Mouse (Mus musculus): ENCODE data around the gene Gjb1. TPM values are rescaled to one million over a fixed set of nuclear protein-coding genes. Genes with fewer than 3 reads are reported as not detected.

Gene Gjb1
- polyA plus RNA-seq, 1 experiment from 2014 or later: 0.92 TPM

DNA sequence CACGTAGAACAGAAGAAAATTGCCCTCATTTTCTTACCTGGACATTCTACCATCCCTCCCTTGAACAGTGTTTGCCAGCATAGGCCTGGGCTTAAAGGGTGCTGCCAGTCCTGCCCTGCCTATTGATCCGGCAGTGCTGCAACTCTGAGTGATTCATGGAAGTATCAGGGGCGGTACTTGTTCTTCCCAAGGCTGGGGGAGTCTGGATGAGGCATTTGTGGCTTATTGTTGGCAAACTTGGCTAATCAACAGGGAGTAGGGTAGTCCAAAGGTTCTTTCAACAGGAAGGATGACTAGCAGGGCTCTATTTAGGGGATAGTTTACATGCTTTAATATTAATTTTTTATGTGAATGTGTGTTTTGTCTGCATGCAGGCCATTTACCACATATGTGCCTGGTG lies 5.6 kb upstream of the Gjb1 start:
- no peaks in the 10 kb centered on the region for H3K4me1 ChIP-seq (replicated peaks)
- WGBS: 72% methylated on average over 3 of the region's 3 CpGs
- no peak overlapping the region for H3K9ac ChIP-seq
- no peak overlapping the region for H3K4me3 ChIP-seq
- no peak for ATAC-seq (ENCODE audit: low read depth)
- no peak overlapping the region for H3K27ac ChIP-seq (replicated peaks)
- no peaks in the 10 kb centered on the region for H3K36me3 ChIP-seq
- H3K27me3 ChIP-seq: peaks cover 15% of the 10 kb centered on the region; the same call in 1 of the 2 replicates
- no peak overlapping the region for H3K4me2 ChIP-seq
- H3K9me3 ChIP-seq: no peaks in the 10 kb centered on the region

DNA sequence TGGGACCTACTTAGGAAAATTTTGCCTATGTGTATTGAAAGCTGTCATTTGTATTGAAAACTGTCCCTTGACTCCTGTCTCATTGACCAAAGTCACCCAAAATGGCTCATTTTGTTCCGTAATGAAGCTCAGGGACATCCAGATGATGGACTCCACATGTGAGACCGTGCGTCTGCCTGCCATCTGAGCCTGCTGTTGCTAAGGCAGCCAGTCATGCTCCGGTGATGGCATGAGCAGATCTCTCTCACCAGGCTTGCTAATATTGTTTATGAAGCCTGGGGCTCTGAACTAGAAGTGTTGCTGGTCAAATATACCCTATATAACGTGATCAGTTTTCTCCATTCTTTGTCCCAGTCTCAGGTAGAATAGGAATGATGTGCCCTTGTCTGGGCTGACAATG lies 3.2 kb upstream of the Gjb1 start:
- no peaks in the 10 kb centered on the region for H3K4me1 ChIP-seq (replicated peaks)
- no peak overlapping the region for H3K9ac ChIP-seq
- H3K9me3 ChIP-seq: no peaks in the 10 kb centered on the region
- WGBS: 64% methylated on average over 5 of the region's 5 CpGs
- no peak for ATAC-seq (ENCODE audit: low read depth)
- no peaks in the 10 kb centered on the region for H3K36me3 ChIP-seq
- no peak overlapping the region for H3K27ac ChIP-seq (replicated peaks)
- H3K4me2 ChIP-seq: no peak overlapping the region
- no peak overlapping the region for H3K4me3 ChIP-seq
- peaks cover 15% of the 10 kb centered on the region; the same call in 1 of the 2 replicates for H3K27me3 ChIP-seq

DNA sequence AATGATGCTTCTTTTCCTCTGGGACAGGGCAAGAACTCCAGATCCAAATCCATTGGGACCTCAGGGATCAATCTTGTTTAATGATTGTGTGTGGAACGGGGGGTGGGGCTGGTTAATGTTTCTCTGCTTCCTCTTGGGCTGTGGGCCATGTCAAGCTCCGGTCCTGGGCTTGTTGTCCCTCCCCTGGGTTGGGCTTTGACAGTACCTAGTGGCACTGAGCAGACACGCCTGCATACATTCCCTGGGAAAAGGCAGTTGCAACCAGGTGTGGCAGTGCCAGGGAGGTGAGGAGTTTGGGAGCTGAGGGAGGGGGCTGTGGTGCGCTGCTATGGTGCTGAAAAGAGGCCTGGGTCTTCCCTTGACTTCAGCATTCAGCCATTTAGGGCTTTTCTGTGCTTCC lies 898 bp downstream of the Gjb1 start:
- no peak overlapping the region for H3K9ac ChIP-seq
- no peak overlapping the region for H3K4me3 ChIP-seq
- no peaks in the 10 kb centered on the region for H3K36me3 ChIP-seq
- H3K27ac ChIP-seq (replicated peaks): no peak overlapping the region
- no peaks in the 10 kb centered on the region for H3K4me1 ChIP-seq (replicated peaks)
- WGBS: 79% methylated on average over 4 of the region's 4 CpGs
- H3K9me3 ChIP-seq: no peaks in the 10 kb centered on the region
- ATAC-seq (ENCODE audit: low read depth): no peak
- no peak overlapping the region for H3K4me2 ChIP-seq
- peaks cover 40% of the 10 kb centered on the region for H3K27me3 ChIP-seq

DNA sequence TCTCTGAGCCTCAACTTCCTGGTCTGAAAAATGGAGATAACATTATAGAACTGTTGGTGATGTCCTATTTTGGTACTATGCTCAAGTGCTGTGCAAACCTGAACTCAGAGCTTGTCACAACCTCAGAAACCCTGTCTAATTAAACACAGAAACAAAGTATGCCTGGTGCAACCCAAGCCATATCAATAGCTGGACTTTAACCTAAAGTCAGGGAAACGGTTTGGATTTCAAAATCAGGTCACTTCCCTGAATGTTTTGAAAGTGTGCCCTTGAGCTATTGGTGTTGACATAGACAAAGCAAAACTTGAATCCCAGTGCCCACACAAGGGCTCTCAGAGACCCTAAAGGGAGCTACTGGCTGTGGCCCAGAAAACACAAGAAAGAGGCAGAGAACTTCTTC lies 3.6 kb downstream of the Gjb1 start:
- peaks cover 7% of the 10 kb centered on the region; the same call in 1 of the 2 replicates for H3K4me1 ChIP-seq (replicated peaks)
- H3K27ac ChIP-seq (replicated peaks): no peak overlapping the region
- H3K9me3 ChIP-seq: no peaks in the 10 kb centered on the region
- ATAC-seq (ENCODE audit: low read depth): no peak
- no peak overlapping the region for H3K4me3 ChIP-seq
- H3K36me3 ChIP-seq: no peaks in the 10 kb centered on the region
- H3K9ac ChIP-seq: no peak overlapping the region
- WGBS: 86% methylated on average over 1 of the region's 1 CpGs
- H3K4me2 ChIP-seq: no peak overlapping the region
- H3K27me3 ChIP-seq: peaks cover 54% of the 10 kb centered on the region

DNA sequence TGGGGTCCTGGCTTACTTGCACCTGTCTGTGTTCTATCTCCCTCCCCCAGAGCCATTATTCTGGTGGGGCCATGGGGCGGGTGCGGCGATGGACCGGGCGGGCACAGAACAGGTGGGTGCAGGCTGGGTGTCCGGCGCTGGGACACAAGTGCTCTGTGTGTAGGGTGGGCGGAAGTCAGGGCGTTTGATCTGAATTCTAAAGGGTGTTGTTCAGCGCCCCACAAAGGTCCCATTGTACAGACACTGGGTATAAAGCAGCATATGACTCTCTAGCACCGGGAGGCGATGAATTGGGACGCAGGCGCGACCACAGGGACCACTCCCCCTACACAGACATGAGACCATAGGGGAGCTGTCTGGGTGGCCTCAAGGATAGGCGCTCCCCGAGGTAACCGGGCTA lies 7.3 kb downstream of the Gjb1 start:
- no peaks in the 10 kb centered on the region for H3K36me3 ChIP-seq
- 20% methylated on average over 18 of the region's 18 CpGs for WGBS
- ATAC-seq (ENCODE audit: low read depth): no peak
- no peak overlapping the region for H3K9ac ChIP-seq
- H3K4me1 ChIP-seq (replicated peaks): peaks cover 10% of the 10 kb centered on the region; the same call in 1 of the 2 replicates
- no peak overlapping the region for H3K4me2 ChIP-seq
- H3K9me3 ChIP-seq: no peaks in the 10 kb centered on the region
- H3K27me3 ChIP-seq: peaks cover 79% of the 10 kb centered on the region
- no peak overlapping the region for H3K4me3 ChIP-seq
- H3K27ac ChIP-seq (replicated peaks): no peak overlapping the region

DNA sequence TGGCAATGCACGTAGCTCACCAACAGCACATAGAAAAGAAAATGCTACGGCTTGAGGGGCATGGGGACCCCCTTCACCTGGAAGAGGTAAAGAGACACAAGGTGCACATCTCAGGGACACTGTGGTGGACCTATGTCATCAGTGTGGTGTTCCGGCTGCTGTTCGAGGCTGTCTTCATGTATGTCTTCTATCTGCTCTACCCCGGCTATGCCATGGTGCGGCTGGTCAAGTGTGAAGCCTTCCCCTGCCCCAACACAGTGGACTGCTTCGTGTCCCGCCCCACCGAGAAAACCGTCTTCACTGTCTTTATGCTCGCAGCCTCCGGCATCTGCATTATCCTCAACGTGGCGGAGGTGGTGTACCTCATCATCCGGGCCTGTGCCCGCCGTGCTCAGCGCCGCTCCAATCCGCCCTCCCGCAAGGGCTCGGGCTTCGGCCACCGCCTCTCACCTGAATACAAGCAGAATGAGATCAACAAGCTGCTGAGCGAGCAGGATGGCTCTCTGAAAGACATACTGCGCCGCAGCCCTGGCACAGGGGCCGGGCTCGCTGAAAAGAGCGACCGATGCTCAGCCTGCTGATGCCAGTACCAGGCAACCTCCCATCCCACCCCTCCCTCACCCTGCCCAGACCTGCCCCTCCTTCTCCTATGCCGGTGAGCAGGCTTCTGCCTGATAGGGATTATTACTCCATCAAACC lies 8.4 kb downstream of the Gjb1 start:
- no peaks in the 10 kb centered on the region for H3K36me3 ChIP-seq
- WGBS: 24% methylated on average over 32 of the region's 32 CpGs
- peak; percentile 85 for ATAC-seq (ENCODE audit: low read depth)
- H3K4me2 ChIP-seq: peak overlapping the region; percentile 54
- peak overlapping the region; percentile 34 for H3K4me3 ChIP-seq
- H3K4me1 ChIP-seq (replicated peaks): peaks cover 10% of the 10 kb centered on the region; the same call in 1 of the 2 replicates
- H3K9me3 ChIP-seq: no peaks in the 10 kb centered on the region
- H3K9ac ChIP-seq: peak overlapping the region; percentile 64
- H3K27ac ChIP-seq (replicated peaks): no peak overlapping the region
- H3K27me3 ChIP-seq: peaks cover 77% of the 10 kb centered on the region

DNA sequence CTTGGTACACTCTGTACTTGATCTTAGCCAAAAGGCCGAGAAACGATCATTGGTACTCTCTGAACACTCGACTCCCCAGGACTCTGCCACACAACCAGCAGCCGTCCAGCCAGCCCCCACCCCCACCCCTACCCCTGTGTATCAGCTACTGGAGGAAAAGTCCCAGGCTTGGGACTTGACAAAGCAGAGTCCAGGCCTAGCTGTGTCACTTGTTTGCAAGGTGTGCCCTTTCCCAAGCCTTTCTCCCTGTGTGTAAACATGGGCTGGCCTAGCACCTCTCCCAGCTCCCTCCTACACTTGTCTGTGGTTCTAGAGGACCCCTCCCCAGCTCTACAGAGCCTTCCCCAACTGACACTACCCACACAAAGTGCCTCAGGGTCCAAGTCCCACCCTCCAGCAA lies 10.0 kb downstream of the Gjb1 start:
- H3K4me2 ChIP-seq: no peak overlapping the region
- H3K36me3 ChIP-seq: no peaks in the 10 kb centered on the region
- H3K27ac ChIP-seq (replicated peaks): no peak overlapping the region
- ATAC-seq (ENCODE audit: low read depth): no peak
- no peaks in the 10 kb centered on the region for H3K9me3 ChIP-seq
- H3K4me1 ChIP-seq (replicated peaks): peaks cover 10% of the 10 kb centered on the region; the same call in 1 of the 2 replicates
- WGBS: 34% methylated on average over 4 of the region's 4 CpGs
- H3K4me3 ChIP-seq: no peak overlapping the region
- no peak overlapping the region for H3K9ac ChIP-seq
- peaks cover 65% of the 10 kb centered on the region for H3K27me3 ChIP-seq

DNA sequence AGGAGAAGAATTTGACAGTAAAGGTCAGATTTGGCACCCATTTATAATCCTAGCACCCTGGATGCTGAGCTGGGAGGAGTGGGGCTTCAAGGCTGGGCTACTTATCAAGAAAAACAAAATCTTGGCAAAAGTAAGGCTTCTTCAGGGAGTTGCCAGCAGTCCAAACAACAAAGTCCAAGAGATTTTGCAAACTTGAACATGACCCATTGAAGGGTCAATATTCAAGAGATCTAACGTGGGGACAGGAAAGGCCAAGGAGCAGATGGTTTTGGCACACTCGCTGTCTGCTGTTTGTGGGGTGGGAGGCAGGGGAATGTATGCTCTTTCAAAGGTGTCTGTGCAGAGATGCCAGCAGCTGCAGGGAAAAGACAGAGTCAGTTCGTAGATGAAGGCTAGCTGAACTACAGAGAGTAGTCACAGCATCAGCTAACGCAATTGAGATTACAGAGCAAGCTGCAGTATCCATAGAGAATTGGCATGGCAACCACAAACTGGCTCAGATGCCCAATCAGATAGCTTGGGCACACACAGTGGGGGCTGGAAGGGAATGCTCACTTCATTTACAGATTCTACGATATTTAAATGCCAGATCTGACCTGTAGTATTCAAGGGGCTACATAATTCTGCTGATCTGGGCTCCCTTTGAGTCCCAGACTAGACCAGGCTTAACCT lies 12.8 kb downstream of the Gjb1 start:
- H3K4me2 ChIP-seq: no peak overlapping the region
- H3K27ac ChIP-seq (replicated peaks): no peak overlapping the region
- H3K9ac ChIP-seq: no peak overlapping the region
- no peaks in the 10 kb centered on the region for H3K9me3 ChIP-seq
- no peaks in the 10 kb centered on the region for H3K36me3 ChIP-seq
- H3K4me3 ChIP-seq: no peak overlapping the region
- 62% methylated on average over 5 of the region's 5 CpGs for WGBS
- peaks cover 37% of the 10 kb centered on the region for H3K27me3 ChIP-seq
- H3K4me1 ChIP-seq (replicated peaks): peaks cover 8% of the 10 kb centered on the region; the same call in 1 of the 2 replicates
- no peak for ATAC-seq (ENCODE audit: low read depth)

DNA sequence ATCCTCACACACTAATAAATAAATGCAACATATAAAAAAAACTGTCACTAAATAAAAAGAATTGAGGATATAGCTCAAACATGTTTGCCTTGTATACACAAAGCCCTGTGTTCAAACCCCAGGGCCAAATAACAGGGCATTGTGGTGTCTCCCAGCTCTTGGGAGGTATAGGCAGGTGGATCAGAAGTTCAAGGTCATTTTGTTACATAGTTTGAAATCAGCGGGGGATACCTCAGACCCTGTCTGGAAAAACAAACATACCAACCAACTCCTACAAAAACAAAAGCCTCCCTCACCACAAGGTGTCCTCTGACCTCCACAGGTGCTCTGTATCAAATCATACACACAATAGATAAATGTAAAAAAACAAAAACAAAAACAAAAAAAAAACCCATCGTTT lies 18.2 kb downstream of the Gjb1 start:
- H3K9ac ChIP-seq: no peak overlapping the region
- H3K9me3 ChIP-seq: no peaks in the 10 kb centered on the region
- ATAC-seq (ENCODE audit: low read depth): no peak
- no peak overlapping the region for H3K27ac ChIP-seq (replicated peaks)
- WGBS: 66% methylated on average over 2 of the region's 2 CpGs
- H3K36me3 ChIP-seq: no peaks in the 10 kb centered on the region
- H3K4me3 ChIP-seq: no peak overlapping the region
- H3K27me3 ChIP-seq: peaks cover 23% of the 10 kb centered on the region
- H3K4me2 ChIP-seq: no peak overlapping the region
- H3K4me1 ChIP-seq (replicated peaks): no peaks in the 10 kb centered on the region

DNA sequence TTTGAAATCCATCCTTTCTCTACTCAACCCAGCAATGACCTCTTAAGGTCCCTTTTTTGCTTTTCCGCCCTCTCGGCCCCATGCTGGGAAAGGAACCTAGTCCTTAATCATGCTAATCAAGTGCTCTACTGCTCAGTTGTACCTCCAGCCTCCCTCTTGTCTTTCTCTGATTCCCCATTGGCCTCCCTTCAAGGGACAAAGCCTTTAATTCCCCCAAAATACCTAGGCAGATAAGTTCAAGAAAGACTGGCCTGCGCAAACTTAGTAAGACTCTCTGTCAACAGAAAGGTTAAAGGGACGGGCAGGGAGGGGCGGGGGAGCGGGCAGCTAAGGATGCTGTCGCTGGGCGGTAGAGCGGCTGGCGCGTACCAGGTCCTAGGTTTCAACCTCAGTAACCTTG lies 20.3 kb downstream of the Gjb1 start:
- 28% methylated on average over 11 of the region's 11 CpGs for WGBS
- Histone ChIP-seq H3K4me1 (replicated peaks) (no peaks in the 10 kb centered on the region), H3K4me3 (no peak overlapping the region), H3K4me2 (no peak overlapping the region), H3K27ac (replicated peaks) (no peak overlapping the region), H3K9me3 (no peaks in the 10 kb centered on the region), H3K9ac (no peak overlapping the region), H3K27me3 (peaks cover 23% of the 10 kb centered on the region), H3K36me3 (no peaks in the 10 kb centered on the region)
- ATAC-seq (ENCODE audit: low read depth): no peak

DNA sequence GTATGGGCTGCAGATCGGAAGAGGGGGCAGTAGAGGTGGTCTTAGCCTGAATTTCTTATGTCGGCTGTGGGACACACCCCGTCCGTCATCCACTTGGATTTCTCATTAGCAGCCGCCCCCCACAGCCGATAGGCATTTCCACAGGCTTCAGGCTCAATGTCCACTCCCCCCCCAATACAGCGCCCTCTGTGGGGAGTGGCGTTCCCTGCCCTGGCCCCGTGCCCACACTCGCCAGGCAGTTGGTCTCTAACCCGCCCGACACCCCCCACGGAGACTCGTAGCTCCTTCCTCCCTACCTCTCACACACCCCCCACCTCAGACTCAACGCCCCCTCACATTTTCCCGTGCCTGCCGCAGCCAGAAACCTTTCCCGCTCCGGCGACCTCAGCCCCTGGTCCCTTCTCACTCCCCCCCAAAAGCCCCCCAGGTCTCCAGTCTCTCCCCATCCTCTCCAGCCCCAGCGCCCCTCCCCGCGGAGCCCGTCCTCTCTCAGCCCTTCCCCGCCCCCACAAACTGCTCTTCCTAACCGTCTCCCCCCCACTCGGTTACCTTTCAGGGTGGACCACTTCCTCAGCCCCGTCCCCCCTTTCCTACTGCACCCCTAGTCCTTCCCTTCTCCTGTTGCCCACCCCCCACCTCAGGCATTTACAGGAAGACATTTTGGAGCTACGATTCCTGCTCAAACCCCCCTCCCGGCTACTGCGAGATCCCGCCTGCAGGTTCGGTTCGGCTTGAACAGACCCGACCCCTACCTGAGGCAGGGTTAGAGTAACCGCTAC lies 43.0 kb downstream of the Gjb1 start:
- Histone ChIP-seq H3K4me2 (peak overlapping the region; percentile 66), H3K9ac (peak overlapping the region; percentile 78), H3K36me3 (peaks cover 18% of the 10 kb centered on the region; the same call in 1 of the 2 replicates), H3K27me3 (no peaks in the 10 kb centered on the region), H3K27ac (replicated peaks) (peak overlapping the region; percentile 84), H3K9me3 (no peaks in the 10 kb centered on the region), H3K4me3 (peak overlapping the region; percentile 55), H3K4me1 (replicated peaks) (peaks cover 18% of the 10 kb centered on the region)
- WGBS: 21% methylated on average over 33 of the region's 36 CpGs
- peak; percentile 20 for ATAC-seq (ENCODE audit: low read depth)
